Mouse (Mus musculus) limb, embryonic 14.5 days (tissue): ENCODE measurements around the gene Ccdc173. TPM values are rescaled to one million over a fixed set of nuclear protein-coding genes. Genes with fewer than 3 reads are reported as not detected.

ENCODE experiments used
- ATAC-seq: fragments of 200-750 bp; cut with Nextera tagmentation; 2 replicates; pipeline ENCODE4 v1.8.0; 2017; ENCODE audit warnings: low read depth, moderate number of reproducible peaks, moderate TSS enrichment; ENCODE audit not compliant: low FRiP score
- DNase-seq: peaks from one replicate; pipeline ENCODE4 v3.0.0-alpha.2; 2015; ENCODE audit warnings: low spot score
- H3K27ac ChIP-seq: fragments of 300-500 bp; sonication (generic); replicated peaks from 2 replicates; pipeline ENCODE4 v1.5.1; 2014; ENCODE audit warnings: low read depth, mild to moderate bottlenecking, low read length, moderate library complexity, mixed read lengths
- H3K27me3 ChIP-seq: fragments of 300-500 bp; sonication (generic); 2 replicates; pipeline ENCODE4 v1.6.1; 2014; ENCODE audit warnings: low read length, mixed read lengths; ENCODE audit not compliant: control insufficient read depth, insufficient read depth
- H3K36me3 ChIP-seq: fragments of 300-500 bp; sonication (generic); 2 replicates; pipeline ENCODE4 v1.6.1; 2014; ENCODE audit warnings: mild to moderate bottlenecking, low read length, moderate library complexity, mixed read lengths; ENCODE audit not compliant: control insufficient read depth, insufficient read depth
- H3K4me1 ChIP-seq: fragments of 300-500 bp; sonication (generic); 2 replicates; pipeline ENCODE4 v1.6.1; 2014; ENCODE audit warnings: antibody characterized with exemption, low read length, mixed read lengths; ENCODE audit not compliant: control insufficient read depth, insufficient read depth
- H3K4me2 ChIP-seq: fragments of 300-500 bp; sonication (generic); replicated peaks from 2 replicates; pipeline ENCODE4 v1.6.1; 2014; ENCODE audit warnings: low read depth, mild to moderate bottlenecking, low read length, moderate library complexity; ENCODE audit not compliant: severe bottlenecking
- H3K4me3 ChIP-seq: fragments of 300-500 bp; sonication (generic); replicated peaks from 2 replicates; pipeline ENCODE4 v1.5.1; 2014; ENCODE audit warnings: low read length
- H3K9ac ChIP-seq: fragments of 300-500 bp; sonication (generic); 2 replicates; pipeline ENCODE4 v1.6.1; 2014; ENCODE audit warnings: mild to moderate bottlenecking, low read depth, low read length, moderate library complexity; ENCODE audit not compliant: severe bottlenecking
- H3K9me3 ChIP-seq: fragments of 300-500 bp; sonication (generic); 2 replicates; pipeline ENCODE4 v1.6.1; 2016; ENCODE audit warnings: low read length; ENCODE audit not compliant: control insufficient read depth
- POLR2A ChIP-seq: fragments of 200-500 bp; IDR thresholded peaks from 2 replicates; pipeline ENCODE4 v1.8.0; 2012; ENCODE audit warnings: inconsistent platforms, mild to moderate bottlenecking, moderate library complexity, borderline replicate concordance; ENCODE audit not compliant: insufficient read depth, insufficient read length; ENCODE audit errors: extremely low read depth
- WGBS: fragments of 180-500 bp; shearing (Covaris S2); extraction: QIAGEN DNeasy Blood & Tissue Kit; methylation state at CpG from one replicate; pipeline ENCODE4 v1.1.7; 2014; 5-methylcytosine and 5-hydroxymethylcytosine counted together
- polyA plus RNA-seq, 2 experiments: library from polyadenylated mRNA; depleted of rRNA in 1 of 2; stranded (reverse) in 1 of 2; unstranded in 1 of 2; fragments of >200 nt; fragmentation: Nextera tagmentation in 1 of 2; extraction: Ambion mirVana in 1 of 2; gene quantifications; 2 replicates each; pipeline versions ENCODE4 v1.2.1 to v1.2.3; 2012 to 2014

Gene Ccdc173
- polyA plus RNA-seq, 2 experiments, result 2.0 to 2.5 TPM

DNA sequence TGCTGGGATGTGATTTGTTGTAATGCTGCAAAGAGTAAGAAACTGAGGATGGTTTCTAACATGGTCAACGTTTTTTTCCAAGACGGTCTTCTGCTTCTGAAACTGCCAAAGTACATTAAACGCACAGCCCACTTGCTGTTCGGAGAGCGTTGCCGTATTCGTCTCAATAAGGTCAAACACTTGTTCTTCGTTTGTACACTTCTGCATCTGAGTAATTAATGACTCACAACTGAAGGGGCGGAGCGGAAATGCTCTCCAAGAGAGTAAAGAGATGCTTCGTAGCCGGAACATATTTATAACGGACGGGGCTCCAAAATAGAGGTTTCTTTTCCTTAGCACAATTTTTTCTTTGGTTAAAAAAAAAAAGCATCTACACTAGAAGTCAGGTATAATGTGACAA, 77.2 kb downstream of the Ccdc173 start:
- Histone ChIP-seq H3K27me3 (no peaks in the 10 kb centered on the region), H3K9ac (no peak overlapping the region), H3K4me2 (no peak overlapping the region), H3K9me3 (no peaks in the 10 kb centered on the region), H3K36me3 (peaks cover 6% of the 10 kb centered on the region), H3K4me3 (no peak overlapping the region), H3K4me1 (no peaks in the 10 kb centered on the region), H3K27ac (no peak overlapping the region)
- no peak for TF ChIP-seq POLR2A
- DNase-seq (no peak), ATAC-seq (no peak)
- WGBS, result 88% methylated on average over 14 of the region's 14 CpGs

Other genes with a start within 250 kb of the Ccdc173 start
- gene Lrp2, start 203.5 kb downstream of the Ccdc173 start, polyA plus RNA-seq (2012; rRNA removed), result 0.09 and 0.12 TPM in 2 replicates
- gene Lrp2, start 203.5 kb downstream of the Ccdc173 start, polyA plus RNA-seq (2014; fragmentation: Nextera tagmentation; extraction: Ambion mirVana), result 0.01 TPM in 1 of 2 replicates, not detected in the other
- gene Bbs5, start 142.4 kb downstream of the Ccdc173 start, polyA plus RNA-seq (2012; rRNA removed), result 14.7 and 18.9 TPM in 2 replicates
- 15.8 and 19.2 TPM in 2 replicates for gene Bbs5, start 142.4 kb downstream of the Ccdc173 start, polyA plus RNA-seq (2014; fragmentation: Nextera tagmentation; extraction: Ambion mirVana)
- 17.4 and 23.2 TPM in 2 replicates for gene Klhl41, start 119.5 kb downstream of the Ccdc173 start, polyA plus RNA-seq (2012; rRNA removed)
- gene Klhl41, start 119.5 kb downstream of the Ccdc173 start, polyA plus RNA-seq (2014; fragmentation: Nextera tagmentation; extraction: Ambion mirVana), result 13.2 and 16.7 TPM in 2 replicates
- gene Fastkd1, start 76.1 kb downstream of the Ccdc173 start, polyA plus RNA-seq (2012; rRNA removed), result 12.8 and 13.0 TPM in 2 replicates
- 12.3 and 15.0 TPM in 2 replicates for gene Fastkd1, start 76.1 kb downstream of the Ccdc173 start, polyA plus RNA-seq (2014; fragmentation: Nextera tagmentation; extraction: Ambion mirVana)
- 14.2 and 25.3 TPM in 2 replicates for gene Ppig, start 67.0 kb downstream of the Ccdc173 start, polyA plus RNA-seq (2012; rRNA removed)
- gene Ppig, start 67.0 kb downstream of the Ccdc173 start, polyA plus RNA-seq (2014; fragmentation: Nextera tagmentation; extraction: Ambion mirVana), result 118 and 120 TPM in 2 replicates
- 27.5 and 30.9 TPM in 2 replicates for gene Phospho2, start within 50 bp of the Ccdc173 start, polyA plus RNA-seq (2012; rRNA removed)
- 24.6 and 28.5 TPM in 2 replicates for gene Phospho2, start within 50 bp of the Ccdc173 start, polyA plus RNA-seq (2014; fragmentation: Nextera tagmentation; extraction: Ambion mirVana)
- gene Klhl23, start 32.4 kb upstream of the Ccdc173 start, polyA plus RNA-seq (2012; rRNA removed), result 18.6 and 21.2 TPM in 2 replicates
- 20.7 and 21.9 TPM in 2 replicates for gene Klhl23, start 32.4 kb upstream of the Ccdc173 start, polyA plus RNA-seq (2014; fragmentation: Nextera tagmentation; extraction: Ambion mirVana)
- gene Ssb, start 72.0 kb upstream of the Ccdc173 start, polyA plus RNA-seq (2012; rRNA removed), result 80.8 and 173 TPM in 2 replicates
- gene Ssb, start 72.0 kb upstream of the Ccdc173 start, polyA plus RNA-seq (2014; fragmentation: Nextera tagmentation; extraction: Ambion mirVana), result 288 and 291 TPM in 2 replicates
- 9.8 and 14.0 TPM in 2 replicates for gene Mettl5, start 96.0 kb upstream of the Ccdc173 start, polyA plus RNA-seq (2012; rRNA removed)
- 33.7 and 41.0 TPM in 2 replicates for gene Mettl5, start 96.0 kb upstream of the Ccdc173 start, polyA plus RNA-seq (2014; fragmentation: Nextera tagmentation; extraction: Ambion mirVana)
- gene Ubr3, start 107.7 kb upstream of the Ccdc173 start, polyA plus RNA-seq (2012; rRNA removed), result 35.0 and 36.2 TPM in 2 replicates
- gene Ubr3, start 107.7 kb upstream of the Ccdc173 start, polyA plus RNA-seq (2014; fragmentation: Nextera tagmentation; extraction: Ambion mirVana), result 21.3 and 21.6 TPM in 2 replicates
- 0.04 TPM in 2 replicates for gene Myo3b, start 249.6 kb upstream of the Ccdc173 start, polyA plus RNA-seq (2012; rRNA removed)
- gene Myo3b, start 249.6 kb upstream of the Ccdc173 start, polyA plus RNA-seq (2014; fragmentation: Nextera tagmentation; extraction: Ambion mirVana), result 0.21 TPM in 1 of 2 replicates, not detected in the other